Mouse (Mus musculus) G1E (cell line): ENCODE data around the gene Carmil3. TPM values are rescaled to one million over a fixed set of nuclear protein-coding genes. Genes with fewer than 3 reads are reported as not detected.
A peak's percentile ranks its signal among the peaks of the same experiment; 100 is the strongest.

Experiments
- ATAC-seq: 2 replicates; pipeline ENCODE4 v1.8.0; 2016; ENCODE audit warnings: mild to moderate bottlenecking; ENCODE audit not compliant: insufficient number of reproducible peaks, poor library complexity, low FRiP score, severe bottlenecking; ENCODE audit errors: extremely low read depth
- DNase-seq: peaks from one replicate; pipeline ENCODE4 v3.0.0; 2012; ENCODE audit warnings: low spot score
- H3K27me3 ChIP-seq: 2 replicates; pipeline ENCODE4 v1.6.1; 2012; ENCODE audit warnings: mild to moderate bottlenecking, low read length, inconsistent platforms; ENCODE audit not compliant: insufficient read depth
- H3K36me3 ChIP-seq: replicated peaks from 2 replicates; pipeline ENCODE3; 2012; ENCODE audit warnings: mild to moderate bottlenecking, inconsistent platforms
- H3K4me1 ChIP-seq: 2 replicates; pipeline ENCODE4 v1.6.1; 2012; ENCODE audit warnings: low read depth, low read length, inconsistent platforms, mixed read lengths; ENCODE audit not compliant: insufficient read depth
- H3K4me3 ChIP-seq: 2 replicates; pipeline ENCODE4 v1.5.1; 2012; ENCODE audit warnings: low read depth, mild to moderate bottlenecking, inconsistent platforms, low read length, moderate library complexity, mixed read lengths
- H3K9me3 ChIP-seq: replicated peaks from 2 replicates; pipeline ENCODE4 v1.6.1; 2012; ENCODE audit warnings: inconsistent platforms
- CTCF ChIP-seq: IDR thresholded peaks from 2 replicates; pipeline ENCODE4 v1.5.1; 2012; ENCODE audit warnings: low read depth, low read length, inconsistent platforms, mixed read lengths
- GATA1 ChIP-seq: IDR thresholded peaks from 2 replicates; pipeline ENCODE4 v1.6.1; 2012; ENCODE audit warnings: borderline replicate concordance, low read length, inconsistent platforms, mixed read lengths
- GATA2 ChIP-seq: IDR thresholded peaks from 2 replicates; pipeline ENCODE4 v1.6.1; 2012; ENCODE audit warnings: low read depth, low read length, inconsistent platforms, borderline replicate concordance
- POLR2AphosphoS5 ChIP-seq: IDR thresholded peaks from 2 replicates; pipeline ENCODE4 v1.6.1; 2012; ENCODE audit warnings: low read depth, low read length, inconsistent platforms; ENCODE audit not compliant: insufficient replicate concordance
- TAL1 ChIP-seq: conservative IDR thresholded peaks from 2 replicates; pipeline ENCODE4 v1.6.1; 2012; ENCODE audit warnings: low read depth, low read length, inconsistent platforms, mixed read lengths
- polyA plus RNA-seq: library from polyadenylated mRNA; stranded (reverse); fragments of >175 nt; gene quantifications from 2 replicates; pipeline ENCODE4 v1.2.3, GENCODE M21; 2012
- total RNA-seq, 2 experiments: library from RNA; stranded (forward) in 1 of 2; stranded (reverse) in 1 of 2; fragments of 200-1000 nt in 1 of 2; fragments of >200 nt in 1 of 2; fragmentation: Nextera tagmentation in 1 of 2; gene quantifications; 2 replicates each; pipeline ENCODE4 v1.2.3; 2014 to 2017

Gene Carmil3
- total and polyA plus RNA-seq, 3 experiments = 0.92 to 2.2 (median 2.1) TPM

DNA sequence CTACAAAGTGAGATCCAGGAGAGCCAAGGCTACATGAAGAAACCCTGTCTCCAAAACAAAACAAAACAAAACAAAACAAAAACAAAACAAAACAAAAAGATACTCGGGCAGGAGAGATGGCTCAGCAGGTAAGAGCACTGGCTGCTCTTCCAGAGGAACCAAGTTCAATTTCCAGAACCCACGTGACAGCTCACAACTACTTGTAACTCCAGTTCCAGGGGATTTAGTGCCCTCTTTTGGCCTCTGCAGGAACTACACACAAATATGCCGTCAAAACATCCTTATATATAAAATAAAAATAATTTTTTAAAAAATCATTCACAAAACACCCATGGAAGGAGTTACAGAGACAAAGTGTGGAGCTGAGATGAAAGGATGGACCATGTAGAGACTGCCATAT is 37.5 kb downstream of the Carmil3 start:
- Histone ChIP-seq H3K36me3 (no peaks in the 10 kb centered on the region), H3K4me3 (no peak overlapping the region), H3K27me3 (peaks cover 47% of the 10 kb centered on the region), H3K4me1 (peaks cover 3% of the 10 kb centered on the region; the same call in 1 of the 2 replicates), H3K9me3 (no peaks in the 10 kb centered on the region)
- DNase-seq (no peak), ATAC-seq (no peak)
- TF ChIP-seq GATA1 = no peak
- no peak for TF ChIP-seq TAL1
- no peak for TF ChIP-seq GATA2
- TF ChIP-seq POLR2AphosphoS5 = no peak
- TF ChIP-seq CTCF = 0 out of 2 replicates have a peak, but pooled peaks have one; percentile 27

DNA sequence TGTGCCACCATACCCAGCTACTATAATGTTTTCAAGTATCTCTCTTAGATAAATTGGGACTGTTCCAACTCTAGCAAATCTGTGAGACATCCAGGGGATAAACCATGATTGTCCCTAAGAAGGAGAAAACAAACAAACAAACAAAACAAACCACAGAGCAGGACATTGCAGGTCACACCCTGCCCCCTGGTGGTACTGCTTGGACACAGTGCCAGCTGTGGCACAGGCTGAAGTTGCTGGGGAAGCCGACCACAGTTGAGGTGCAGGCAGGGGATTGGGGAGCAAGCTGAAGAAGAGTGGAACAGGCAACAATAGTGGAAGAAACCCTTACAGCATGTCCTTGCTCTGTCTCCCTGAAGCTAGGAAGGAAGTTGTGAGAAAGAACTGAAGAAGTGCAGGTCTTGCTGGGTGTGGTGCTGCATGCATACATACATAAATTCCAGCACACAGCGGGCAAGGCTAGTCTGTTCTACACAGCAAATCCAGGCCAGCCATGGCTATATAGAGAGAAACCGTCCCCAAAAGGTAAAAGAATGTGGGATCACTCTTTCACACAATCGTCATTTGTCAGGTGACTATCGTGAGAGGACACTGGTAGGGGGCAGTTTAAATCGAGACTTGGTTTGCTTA is 45.8 kb downstream of the Carmil3 start:
- DNase-seq = no peak
- Histone ChIP-seq H3K36me3 (no peaks in the 10 kb centered on the region), H3K27me3 (peaks cover 17% of the 10 kb centered on the region), H3K4me1 (peaks cover 24% of the 10 kb centered on the region), H3K4me3 (no peak overlapping the region), H3K9me3 (no peaks in the 10 kb centered on the region)
- no peak for ATAC-seq
- no peak for TF ChIP-seq POLR2AphosphoS5
- no peak for TF ChIP-seq GATA2
- no peak for TF ChIP-seq TAL1
- peak; percentile 78 for TF ChIP-seq CTCF

GRCm38 (mm10) chr14:55540067-55540786 is 49.8 kb downstream of the Carmil3 start, which contains the start of gene Pck2:
Pck2 (plus strand) TSS chr14:55540266.
- ATAC-seq = peak; percentile 93
- peaks cover 6% of the 10 kb centered on the region for H3K27me3 ChIP-seq
- no peaks in the 10 kb centered on the region for H3K9me3 ChIP-seq
- H3K4me3 ChIP-seq = peak within 1 kb of the TSS; percentile 78
- DNase-seq = peak; percentile 93
- peaks cover 39% of the 10 kb centered on the region for H3K4me1 ChIP-seq
- peaks cover 37% of the 10 kb centered on the region for H3K36me3 ChIP-seq
- TF ChIP-seq POLR2AphosphoS5 (no peak), GATA1 (no peak), CTCF (no peak), GATA2 (no peak), TAL1 (no peak)

DNA sequence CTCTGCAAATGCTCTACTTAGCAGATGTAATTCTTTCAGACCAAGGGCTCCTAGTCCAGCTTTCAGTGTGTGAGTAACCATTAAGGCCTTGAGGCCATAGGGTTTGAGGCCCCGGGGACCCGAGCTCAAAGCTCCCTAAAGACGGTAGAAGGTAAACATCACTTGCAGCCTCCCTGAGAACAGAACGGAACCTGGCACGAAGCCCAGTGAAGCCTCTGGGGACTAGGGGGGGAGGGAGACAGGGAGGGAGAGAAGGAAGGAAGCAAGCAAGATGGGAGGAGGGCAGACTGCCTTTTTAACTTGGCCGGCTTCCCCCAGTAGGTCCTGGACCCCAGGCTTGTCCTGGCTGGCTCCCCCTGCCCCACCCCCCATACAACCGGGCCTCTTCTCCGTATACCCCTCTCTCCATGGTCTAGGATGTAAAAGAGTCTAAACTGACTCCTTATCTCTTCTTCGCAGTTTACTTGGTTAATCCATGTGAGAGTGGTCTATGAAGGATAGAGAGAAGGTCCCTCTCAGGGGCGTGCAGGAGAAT is 50.4 kb downstream of the Carmil3 start:
- no peaks in the 10 kb centered on the region for H3K9me3 ChIP-seq
- peak; percentile 45 for DNase-seq
- peaks cover 43% of the 10 kb centered on the region for H3K36me3 ChIP-seq
- TF ChIP-seq TAL1 (no peak), POLR2AphosphoS5 (no peak), GATA2 (no peak), GATA1 (no peak), CTCF (no peak)
- H3K4me1 ChIP-seq = peaks cover 39% of the 10 kb centered on the region
- peaks cover 6% of the 10 kb centered on the region for H3K27me3 ChIP-seq
- H3K4me3 ChIP-seq = peak overlapping the region; percentile 78
- ATAC-seq = no peak

- H3K4me3 ChIP-seq = no peak overlapping the region
- no peak for ATAC-seq
Measured at GRCm38 (mm10) chr14:55542268-55542667, 51.8 kb downstream of the Carmil3 start.

DNA sequence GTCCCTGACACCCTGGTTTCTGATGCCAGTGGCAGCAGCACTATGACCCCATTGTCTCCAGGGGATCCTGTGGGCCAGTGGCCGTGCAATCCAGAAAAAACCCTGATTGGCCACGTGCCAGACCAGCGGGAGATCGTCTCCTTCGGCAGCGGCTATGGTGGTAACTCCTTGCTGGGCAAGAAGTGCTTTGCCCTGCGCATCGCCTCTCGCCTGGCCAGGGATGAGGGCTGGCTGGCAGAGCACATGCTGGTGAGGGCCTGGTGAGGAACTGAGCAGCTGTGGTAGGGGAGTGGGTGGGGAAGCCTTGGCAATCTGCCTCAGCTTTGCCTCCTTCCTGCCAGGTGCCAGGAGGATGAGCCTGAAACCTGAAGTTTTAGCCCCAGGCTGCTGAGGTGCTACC is 53.9 kb downstream of the Carmil3 start:
- Histone ChIP-seq H3K4me3 (no peak overlapping the region), H3K4me1 (peaks cover 34% of the 10 kb centered on the region), H3K9me3 (no peaks in the 10 kb centered on the region), H3K36me3 (peaks cover 77% of the 10 kb centered on the region), H3K27me3 (no peaks in the 10 kb centered on the region; the same call in 1 of the 2 replicates)
- ATAC-seq = no peak
- DNase-seq = no peak
- TF ChIP-seq TAL1 (no peak), GATA2 (no peak), GATA1 (no peak), POLR2AphosphoS5 (no peak), CTCF (no peak)

More at GRCm38 (mm10) chr14:55542268-55542667, 51.8 kb downstream of the Carmil3 start:
- TF ChIP-seq TAL1 (no peak), GATA2 (no peak), GATA1 (no peak), POLR2AphosphoS5 (no peak), CTCF (no peak)
- Histone ChIP-seq H3K9me3 (no peaks in the 10 kb centered on the region), H3K27me3 (peaks cover 6% of the 10 kb centered on the region), H3K4me1 (peaks cover 35% of the 10 kb centered on the region), H3K36me3 (peaks cover 56% of the 10 kb centered on the region)
- no peak for DNase-seq
